Mouse (Mus musculus) mouse trophoblast stem cell (cell line): ENCODE data around the gene Ngfr.

ENCODE experiments used
- in situ Hi-C, 2 experiments: fragments of 300-500 bp; cut with MseI, MboI; formaldehyde crosslinking; loops; 2 replicates in 1 of 2; 3 replicates in 1 of 2; pipeline ENCODE4 v1.15.1; 2025

Gene Ngfr

GRCm38 (mm10) chr11:95587423-95587951 is at the start of gene Ngfr:
Gene Ngfr (minus strand): TSS chr11:95587735.
- in situ Hi-C loops, result loop anchor here in 1 of 2 experiments (5.0 kb wide), 1 partner anchor 55 kb away; no protein-coding TSS in a partner anchor

- in situ Hi-C loops, result no loop called here
Measured at GRCm38 (mm10) chr11:95635030-95635429, 47.5 kb upstream of the Ngfr start.

GRCm38 (mm10) chr11:95633512-95634000 is 46.0 kb upstream of the Ngfr start:
- in situ Hi-C loops, result no loop called here

GRCm38 (mm10) chr11:95632474-95632873 is 44.9 kb upstream of the Ngfr start:
- in situ Hi-C loops, result no loop called here

GRCm38 (mm10) chr11:95631301-95631700 is 43.8 kb upstream of the Ngfr start:
- in situ Hi-C loops, result no loop called here

- in situ Hi-C loops, result no loop called here
Measured at GRCm38 (mm10) chr11:95630558-95630957, 43.0 kb upstream of the Ngfr start.

GRCm38 (mm10) chr11:95622426-95622825 is 34.9 kb upstream of the Ngfr start:
- in situ Hi-C loops, result no loop called here

- in situ Hi-C loops, result no loop called here
Measured at GRCm38 (mm10) chr11:95621541-95622130, 34.1 kb upstream of the Ngfr start.

- in situ Hi-C loops, result no loop called here
Measured at GRCm38 (mm10) chr11:95621010-95621409, 33.5 kb upstream of the Ngfr start.

- in situ Hi-C loops, result no loop called here
Measured at GRCm38 (mm10) chr11:95619886-95620444, 32.4 kb upstream of the Ngfr start.

GRCm38 (mm10) chr11:95619081-95619480 is 31.5 kb upstream of the Ngfr start:
- in situ Hi-C loops, result no loop called here

GRCm38 (mm10) chr11:95617785-95618465 is 30.4 kb upstream of the Ngfr start:
- in situ Hi-C loops, result no loop called here

- in situ Hi-C loops, result no loop called here
Measured at GRCm38 (mm10) chr11:95614739-95615138, 27.2 kb upstream of the Ngfr start.

- in situ Hi-C loops, result no loop called here
Measured at GRCm38 (mm10) chr11:95611283-95611682, 23.7 kb upstream of the Ngfr start.

GRCm38 (mm10) chr11:95610391-95610902 is 22.9 kb upstream of the Ngfr start:
- in situ Hi-C loops, result no loop called here

- in situ Hi-C loops, result loop anchor here in 1 of 2 experiments (5.0 kb wide), 1 partner anchor 32 kb away; no protein-coding TSS in a partner anchor
Measured at GRCm38 (mm10) chr11:95609924-95610323, 22.4 kb upstream of the Ngfr start.

- in situ Hi-C loops, result loop anchor here in 1 of 2 experiments (5.0 kb wide), 1 partner anchor 35 kb away; no protein-coding TSS in a partner anchor
Measured at GRCm38 (mm10) chr11:95607286-95607685, 19.8 kb upstream of the Ngfr start.

GRCm38 (mm10) chr11:95598214-95599062 is 10.9 kb upstream of the Ngfr start:
- in situ Hi-C loops, result no loop called here

GRCm38 (mm10) chr11:95597741-95598140 is 10.2 kb upstream of the Ngfr start:
- in situ Hi-C loops, result no loop called here

GRCm38 (mm10) chr11:95596704-95597103 is 9.2 kb upstream of the Ngfr start:
- in situ Hi-C loops, result no loop called here

GRCm38 (mm10) chr11:95596150-95596515 is 8.6 kb upstream of the Ngfr start:
- in situ Hi-C loops, result no loop called here
